Mouse (Mus musculus): Measurements from ENCODE around the gene Rap1gap2.

DNA sequence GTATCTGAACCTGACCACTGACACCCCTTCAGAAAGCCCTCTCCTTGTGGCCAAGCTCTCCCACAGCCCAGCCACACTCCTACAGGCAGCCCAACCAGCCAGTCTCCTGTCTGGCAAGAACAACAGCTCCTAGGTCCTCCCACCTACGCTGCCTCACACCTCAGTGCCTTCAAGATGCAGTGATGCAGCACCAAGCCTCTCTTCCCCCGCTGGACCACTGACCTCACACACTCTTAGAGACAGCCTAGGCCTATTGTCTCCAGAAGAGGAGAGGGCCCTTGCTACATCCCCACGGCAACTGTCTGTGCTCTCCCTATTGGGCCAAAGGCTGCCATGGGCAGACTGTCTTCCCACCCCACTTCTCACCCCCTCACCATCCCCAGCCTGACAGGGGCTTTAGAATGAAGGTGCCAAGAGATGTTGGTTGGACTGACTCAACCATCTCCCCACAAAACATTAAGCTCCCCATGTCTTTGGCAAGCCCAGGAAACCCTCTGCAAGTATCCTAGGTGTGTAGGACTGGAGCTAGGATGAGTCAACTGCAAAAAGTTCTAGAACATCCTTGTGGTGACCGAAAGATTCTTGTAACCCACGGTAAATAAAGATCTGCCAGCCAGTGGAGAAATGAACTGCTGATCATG is 50.8 kb downstream of the Rap1gap2 start:
- TF ChIP-seq POLR2A (IDR thresholded peaks at IDR 0.05; ENCODE audit: control insufficient read depth in 1 of 2, insufficient read depth in 1 of 2, low read depth in 1 of 2, low read length in 2 of 2, poor library complexity in 1 of 2), result no peak
- no peak for TF ChIP-seq MYB (IDR thresholded peaks at IDR 0.05; ENCODE audit: low read depth, low read length)
